Mouse (Mus musculus): Measurements from ENCODE around the gene Spi1.

- no peak for TF ChIP-seq POLR2A (IDR thresholded peaks at IDR 0.05; ENCODE audit: extremely low read depth, insufficient read depth, low read length)
- no peak for TF ChIP-seq CTCF (IDR thresholded peaks at IDR 0.05; ENCODE audit: low read depth, low read length)
These were observed 23.8 kb upstream of the Spi1 start for GRCm38 (mm10) chr2:91058435-91058834.

Measured in liver, adult 2 months (tissue).